ENCODE assay signal across 17 mouse cellular contexts in genomic region chr6:50979764-50980163, GRCm38 (mm10).
DNase-seq lines count a peak whose midpoint lies in the region; ATAC-seq and TF ChIP-seq lines count a peak whose summit lies in the region.
"Had no signal": no experiment of that assay in that cellular context is flagged by ENCODE, and none has a peak within 500 bp of the region (broad histone marks: within the 10 kb centered on the region; RNA-seq: fewer than 3 reads in every experiment).

No protein-coding gene starts in this region.

- H3K27ac ChIP-seq in kidney, embryonic 14.5 days (ENCODE audit: low read depth, low read length), result peak overlapping the region; percentile 78; the same call in 1 of the 2 replicates
- H3K27ac ChIP-seq in embryonic facial prominence, embryonic 11.5 days (replicated peaks; ENCODE audit: low read depth, low read length), result 0 out of 2 replicates have a peak overlapping the region, but pooled peaks have one; percentile 87
- H3K27ac ChIP-seq in limb, embryonic 14.5 days (replicated peaks; ENCODE audit: low read depth, low read length), result no peak overlapping the region
- H3K27ac ChIP-seq: forebrain, embryonic 12.5 days; hindbrain, embryonic 12.5 days had no signal

- no peaks in the 10 kb centered on the region for H3K9me3 ChIP-seq in kidney, embryonic 14.5 days (ENCODE audit: control insufficient read depth, low read length)
- no peaks in the 10 kb centered on the region for H3K9me3 ChIP-seq in embryonic facial prominence, embryonic 11.5 days (replicated peaks; ENCODE audit: control insufficient read depth, low read length)
- H3K9me3 ChIP-seq in limb, embryonic 14.5 days (ENCODE audit: control insufficient read depth, low read length), result no peaks in the 10 kb centered on the region
- H3K9me3 ChIP-seq: forebrain, embryonic 12.5 days; hindbrain, embryonic 12.5 days had no signal

- WGBS in kidney, embryonic 14.5 days, result 31% methylated on average over 1 of the region's 1 CpGs
- WGBS in embryonic facial prominence, embryonic 11.5 days, result 44% methylated on average over 1 of the region's 1 CpGs
- WGBS in limb, embryonic 14.5 days, result 37% methylated on average over 1 of the region's 1 CpGs

- no peak for DNase-seq in kidney, postnatal 10 days
- peak; percentile 13 to 21 for DNase-seq in B cell, adult 2 months
- DNase-seq in embryonic facial prominence, embryonic 11.5 days (ENCODE audit: low spot score), result no peak
- DNase-seq in limb, embryonic 14.5 days (ENCODE audit: low spot score), result peak; percentile 55
- DNase-seq in cerebellum, postnatal 36 days, result no peak
- no peak for DNase-seq in retina, postnatal 1 day
- DNase-seq: cerebellum, adult 2 months; kidney, postnatal 25 days; layer of hippocampus, postnatal 36 days; liver; lung, embryonic 14.5 days; thymus, postnatal 4 days had no signal

- H3K9ac ChIP-seq in kidney, embryonic 14.5 days (ENCODE audit: low read depth, low read length), result no peak overlapping the region
- H3K9ac ChIP-seq in embryonic facial prominence, embryonic 11.5 days (replicated peaks; ENCODE audit: low read length), result no peak overlapping the region
- H3K9ac ChIP-seq in limb, embryonic 14.5 days (ENCODE audit: low read depth, low read length, severe bottlenecking), result no peak overlapping the region
- H3K9ac ChIP-seq: forebrain, embryonic 12.5 days; hindbrain, embryonic 12.5 days; lung, embryonic 14.5 days had no signal

- no peaks in the 10 kb centered on the region for H3K27me3 ChIP-seq in kidney, embryonic 14.5 days (ENCODE audit: control insufficient read depth, insufficient read depth, low read length)
- H3K27me3 ChIP-seq in embryonic facial prominence, embryonic 11.5 days (ENCODE audit: control insufficient read depth, insufficient read depth, low read length), result no peaks in the 10 kb centered on the region
- H3K27me3 ChIP-seq in limb, embryonic 14.5 days (ENCODE audit: control insufficient read depth, insufficient read depth, low read length), result no peaks in the 10 kb centered on the region
- H3K27me3 ChIP-seq: hindbrain, embryonic 12.5 days; Patski had no signal

- no peak overlapping the region for H3K4me2 ChIP-seq in kidney, embryonic 14.5 days (replicated peaks; ENCODE audit: low read depth, low read length)
- no peak overlapping the region for H3K4me2 ChIP-seq in embryonic facial prominence, embryonic 11.5 days (ENCODE audit: low read depth, low read length)
- H3K4me2 ChIP-seq in limb, embryonic 14.5 days (replicated peaks; ENCODE audit: low read depth, low read length, severe bottlenecking), result no peak overlapping the region
- H3K4me2 ChIP-seq: forebrain, embryonic 12.5 days; hindbrain, embryonic 12.5 days; lung, embryonic 14.5 days had no signal

- H3K36me3 ChIP-seq in kidney, embryonic 14.5 days (ENCODE audit: control insufficient read depth, insufficient read depth, low read length), result no peaks in the 10 kb centered on the region
- no peaks in the 10 kb centered on the region for H3K36me3 ChIP-seq in embryonic facial prominence, embryonic 11.5 days (replicated peaks; ENCODE audit: control insufficient read depth, insufficient read depth, low read depth, low read length)
- no peaks in the 10 kb centered on the region for H3K36me3 ChIP-seq in limb, embryonic 14.5 days (ENCODE audit: control insufficient read depth, insufficient read depth, low read length)
- H3K36me3 ChIP-seq: forebrain, embryonic 12.5 days; hindbrain, embryonic 12.5 days had no signal

- H3K4me1 ChIP-seq in kidney, embryonic 14.5 days (ENCODE audit: control insufficient read depth, insufficient read depth, low read length), result peaks cover 74% of the 10 kb centered on the region
- H3K4me1 ChIP-seq in embryonic facial prominence, embryonic 11.5 days (ENCODE audit: control insufficient read depth, insufficient read depth, low read length), result peaks cover 21% of the 10 kb centered on the region
- H3K4me1 ChIP-seq in limb, embryonic 14.5 days (ENCODE audit: control insufficient read depth, insufficient read depth, low read length), result peaks cover 64% of the 10 kb centered on the region

- TF ChIP-seq POLR2A in limb, embryonic 14.5 days (IDR thresholded peaks at IDR 0.05; ENCODE audit: borderline replicate concordance, extremely low read depth, insufficient read depth, insufficient read length), result no peak

- no peak for ATAC-seq in kidney, embryonic 14.5 days (ENCODE audit: low FRiP score, low TSS enrichment)
- ATAC-seq in embryonic facial prominence, embryonic 11.5 days (replicated peaks; ENCODE audit: insufficient number of reproducible peaks, low FRiP score, low TSS enrichment, low read depth), result no peak
- ATAC-seq in limb, embryonic 14.5 days (ENCODE audit: low FRiP score, low read depth), result peak; percentile 51; the same call in 1 of the 2 replicates
- ATAC-seq in activated CD4-positive, CD25-positive, alpha-beta regulatory T cell, adult 4 months, result no peak

- no peak overlapping the region for H3K4me3 ChIP-seq in kidney, embryonic 14.5 days (ENCODE audit: low read length)
- no peak overlapping the region for H3K4me3 ChIP-seq in embryonic facial prominence, embryonic 11.5 days (ENCODE audit: low read depth, low read length)
- H3K4me3 ChIP-seq in limb, embryonic 14.5 days (replicated peaks; ENCODE audit: low read length), result no peak overlapping the region
- H3K4me3 ChIP-seq: forebrain, embryonic 12.5 days; hindbrain, embryonic 12.5 days had no signal

Comparison
In these comparisons a context has a peak if more than half of its experiments do, and no peak if none do; other contexts are left out.
1. DNase-seq: peak in B cell, adult 2 months (2 of 2) and limb, embryonic 14.5 days (single experiment); none in kidney, postnatal 10 days (single experiment), embryonic facial prominence, embryonic 11.5 days (single experiment), cerebellum, postnatal 36 days (0 of 2) and retina, postnatal 1 day (single experiment).